Mouse (Mus musculus) neural tube, embryonic 11.5 days (tissue): ENCODE measurements at regions not wholly inside any gene's neighbourhood (a gene's known extent, or its start where the extent isn't known, plus 50 kb on each side); places are given as distances from the start of the nearest gene placed in this dataset.

Source experiments
- ATAC-seq: fragments of 200-750 bp; cut with Nextera tagmentation; 2 replicates; pipeline ENCODE4 v1.8.0; 2017; ENCODE audit warnings: moderate number of reproducible peaks, mild to moderate bottlenecking, moderate TSS enrichment, moderate library complexity; ENCODE audit not compliant: insufficient read depth, low FRiP score, low TSS enrichment
- DNase-seq: peaks from one replicate; pipeline ENCODE4 v3.0.0-alpha.2; 2015; ENCODE audit warnings: low spot score
- H3K27ac ChIP-seq: fragments of 300-500 bp; sonication (generic); 2 replicates; pipeline ENCODE4 v1.5.1; 2014; ENCODE audit warnings: low read depth, mild to moderate bottlenecking, low read length
- H3K27me3 ChIP-seq: fragments of 300-500 bp; sonication (generic); 2 replicates; pipeline ENCODE4 v1.6.1; 2014; ENCODE audit warnings: mild to moderate bottlenecking, low read length, mixed read lengths; ENCODE audit not compliant: control insufficient read depth, insufficient read depth
- H3K36me3 ChIP-seq: fragments of 300-500 bp; sonication (generic); 2 replicates; pipeline ENCODE4 v1.6.1; 2014; ENCODE audit warnings: mild to moderate bottlenecking, low read length, moderate library complexity, mixed read lengths; ENCODE audit not compliant: control insufficient read depth, insufficient read depth
- H3K4me1 ChIP-seq: fragments of 300-500 bp; sonication (generic); 2 replicates; pipeline ENCODE4 v1.6.1; 2014; ENCODE audit warnings: low read length, mixed read lengths; ENCODE audit not compliant: control insufficient read depth, insufficient read depth
- H3K4me2 ChIP-seq: fragments of 300-500 bp; sonication (generic); 2 replicates; pipeline ENCODE4 v1.6.1; 2014; ENCODE audit warnings: low read depth, mild to moderate bottlenecking, moderate library complexity
- H3K4me3 ChIP-seq: fragments of 300-500 bp; sonication (generic); 2 replicates; pipeline ENCODE4 v1.5.1; 2014; ENCODE audit warnings: low read depth, low read length
- H3K9ac ChIP-seq: fragments of 300-500 bp; sonication (generic); 2 replicates; pipeline ENCODE4 v1.6.1; 2014; ENCODE audit warnings: mild to moderate bottlenecking, low read length
- H3K9me3 ChIP-seq: fragments of 300-500 bp; sonication (generic); 2 replicates; pipeline ENCODE4 v1.6.1; 2016; ENCODE audit warnings: low read length; ENCODE audit not compliant: control insufficient read depth
- WGBS: fragments of 180-500 bp; shearing (Covaris S2); extraction: QIAGEN DNeasy Blood & Tissue Kit; methylation state at CpG from one replicate; pipeline ENCODE4 v1.1.7; 2014; 5-methylcytosine and 5-hydroxymethylcytosine counted together

- Histone ChIP-seq H3K27ac (no peak overlapping the region), H3K9ac (no peak overlapping the region), H3K36me3 (no peaks in the 10 kb centered on the region), H3K4me2 (no peak overlapping the region), H3K27me3 (no peaks in the 10 kb centered on the region), H3K9me3 (no peaks in the 10 kb centered on the region), H3K4me3 (no peak overlapping the region), H3K4me1 (no peaks in the 10 kb centered on the region)
- no peak for DNase-seq
- no peak for ATAC-seq
- WGBS, result 61% methylated on average over 1 of the region's 1 CpGs
These were observed 173.1 kb upstream of the Prkcq start for GRCm38 (mm10) chr2:10998798-10999197.

- no peak overlapping the region for H3K9ac ChIP-seq
- no peak overlapping the region for H3K27ac ChIP-seq
- H3K4me2 ChIP-seq, result no peak overlapping the region
- H3K4me3 ChIP-seq, result no peak overlapping the region
- ATAC-seq, result no peak
- H3K9me3 ChIP-seq, result no peaks in the 10 kb centered on the region
- no peaks in the 10 kb centered on the region for H3K4me1 ChIP-seq
- H3K27me3 ChIP-seq, result no peaks in the 10 kb centered on the region
- WGBS, result 82% methylated on average over 1 of the region's 1 CpGs
- no peak for DNase-seq
- no peaks in the 10 kb centered on the region for H3K36me3 ChIP-seq
These were observed 172.7 kb upstream of the Prkcq start for GRCm38 (mm10) chr2:10999217-10999618.

GRCm38 (mm10) chr2:11005806-11006205 lies 166.1 kb upstream of the Prkcq start:
- DNase-seq (no peak), ATAC-seq (no peak)
- Histone ChIP-seq H3K27ac (no peak overlapping the region), H3K9me3 (no peaks in the 10 kb centered on the region), H3K4me1 (no peaks in the 10 kb centered on the region), H3K36me3 (no peaks in the 10 kb centered on the region), H3K27me3 (no peaks in the 10 kb centered on the region), H3K9ac (no peak overlapping the region), H3K4me3 (no peak overlapping the region), H3K4me2 (no peak overlapping the region)
- WGBS, result 76% methylated on average over 2 of the region's 2 CpGs

DNA sequence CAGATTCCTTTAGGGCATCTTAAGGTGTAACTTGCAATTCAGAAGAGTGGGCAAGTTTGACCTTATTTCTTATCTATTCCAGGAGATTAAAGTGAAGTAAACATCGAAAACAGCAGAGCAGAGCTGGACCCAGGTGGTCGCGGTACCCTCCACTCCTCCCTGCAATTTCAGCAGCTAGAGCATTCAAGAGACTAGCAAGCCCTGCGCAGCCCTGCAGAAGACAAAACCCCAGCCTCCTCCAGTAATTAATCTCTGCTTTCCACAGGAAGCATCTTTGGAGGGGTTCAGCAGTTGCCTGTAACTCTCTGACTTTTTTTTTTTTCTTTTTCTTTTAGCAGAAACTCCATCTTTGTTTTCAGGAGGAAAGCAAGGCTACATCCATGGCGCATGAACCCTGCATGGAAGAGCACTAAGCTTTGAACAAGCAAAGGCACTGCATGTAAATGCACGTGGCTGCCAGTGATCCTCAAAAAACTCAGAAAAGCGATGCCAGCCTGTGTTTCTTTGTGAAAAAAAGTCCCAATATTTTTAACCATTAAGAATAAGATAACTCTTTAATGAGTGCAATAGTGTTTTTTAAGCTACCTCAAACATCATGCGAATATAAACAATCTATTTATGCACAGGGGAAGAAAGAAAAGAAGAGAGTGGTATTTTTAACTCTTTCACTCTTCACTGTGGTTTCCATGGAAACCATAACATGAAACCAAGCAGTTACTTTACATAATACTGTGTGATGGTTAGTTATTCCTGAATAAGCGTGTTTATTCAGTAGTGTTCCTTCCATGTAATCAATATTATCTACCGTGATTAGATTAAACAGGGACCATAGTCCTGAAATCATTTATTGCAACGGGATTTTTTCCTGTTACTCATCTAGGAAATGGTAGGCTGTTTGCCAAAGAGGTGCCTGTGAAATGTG lies 160.6 kb upstream of the Prkcq start:
- 51% methylated on average over 11 of the region's 11 CpGs for WGBS
- peak; percentile 83 for ATAC-seq
- DNase-seq, result peak; percentile 34
- no peaks in the 10 kb centered on the region for H3K27me3 ChIP-seq
- H3K9ac ChIP-seq, result no peak overlapping the region
- no peak overlapping the region for H3K27ac ChIP-seq
- H3K4me1 ChIP-seq, result no peaks in the 10 kb centered on the region
- no peaks in the 10 kb centered on the region for H3K36me3 ChIP-seq
- H3K4me2 ChIP-seq, result no peak overlapping the region
- H3K9me3 ChIP-seq, result no peaks in the 10 kb centered on the region
- no peak overlapping the region for H3K4me3 ChIP-seq

- Histone ChIP-seq H3K4me3 (no peak overlapping the region), H3K4me1 (no peaks in the 10 kb centered on the region), H3K27me3 (no peaks in the 10 kb centered on the region), H3K27ac (no peak overlapping the region), H3K9ac (no peak overlapping the region), H3K4me2 (no peak overlapping the region), H3K36me3 (no peaks in the 10 kb centered on the region), H3K9me3 (no peaks in the 10 kb centered on the region)
- DNase-seq (no peak), ATAC-seq (no peak)
- 79% methylated on average over 4 of the region's 4 CpGs for WGBS
These were observed 159.5 kb upstream of the Prkcq start for GRCm38 (mm10) chr2:11012312-11012860.

DNA sequence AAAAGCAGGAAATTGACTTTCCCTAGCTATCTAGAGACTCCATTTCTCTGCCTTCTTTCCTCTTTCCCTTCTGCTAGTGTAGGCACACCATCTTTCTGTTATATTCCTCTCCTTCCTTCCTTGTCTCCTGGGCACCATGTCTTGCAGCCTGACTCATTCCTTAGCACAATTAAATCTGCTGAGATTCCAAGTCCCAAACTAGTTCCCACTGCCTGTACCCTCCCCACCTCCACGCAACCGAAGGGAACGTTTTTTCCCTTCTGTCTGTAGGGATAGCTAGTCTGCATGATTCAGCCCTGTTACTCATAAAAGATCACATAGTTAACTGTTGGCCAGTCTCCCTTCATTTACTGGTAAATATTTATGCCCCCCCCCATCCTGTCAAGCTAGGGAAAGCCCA lies 158.8 kb upstream of the Prkcq start:
- no peak overlapping the region for H3K9ac ChIP-seq
- 90% methylated on average over 3 of the region's 3 CpGs for WGBS
- no peaks in the 10 kb centered on the region for H3K36me3 ChIP-seq
- no peak for ATAC-seq
- no peak overlapping the region for H3K4me3 ChIP-seq
- H3K4me2 ChIP-seq, result no peak overlapping the region
- no peaks in the 10 kb centered on the region for H3K4me1 ChIP-seq
- H3K27ac ChIP-seq, result no peak overlapping the region
- H3K27me3 ChIP-seq, result no peaks in the 10 kb centered on the region
- no peaks in the 10 kb centered on the region for H3K9me3 ChIP-seq
- DNase-seq, result no peak

DNA sequence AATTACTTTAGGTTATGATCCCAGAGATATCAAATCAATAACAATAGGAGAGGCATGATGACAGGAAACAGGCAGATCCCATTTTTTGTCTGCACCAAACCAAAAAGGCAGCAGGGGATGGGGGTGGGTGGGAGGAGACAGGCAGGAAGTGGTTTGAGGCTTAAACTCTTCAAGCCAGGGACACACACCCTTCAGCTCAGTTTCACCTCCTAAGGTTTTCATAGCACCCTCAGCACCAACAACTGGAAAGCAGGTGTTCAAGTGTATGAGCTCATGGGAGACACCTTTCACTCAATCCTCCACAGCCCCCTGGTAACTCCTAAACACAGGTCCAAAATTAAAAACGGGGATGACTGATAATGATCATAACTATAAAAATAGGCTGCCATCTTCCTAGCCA lies 155.5 kb upstream of the Prkcq start:
- no peak overlapping the region for H3K27ac ChIP-seq
- no peaks in the 10 kb centered on the region for H3K9me3 ChIP-seq
- no peaks in the 10 kb centered on the region for H3K27me3 ChIP-seq
- H3K4me3 ChIP-seq, result no peak overlapping the region
- no peaks in the 10 kb centered on the region for H3K36me3 ChIP-seq
- DNase-seq, result no peak
- 86% methylated on average over 1 of the region's 1 CpGs for WGBS
- no peak overlapping the region for H3K4me2 ChIP-seq
- ATAC-seq, result no peak
- H3K4me1 ChIP-seq, result no peaks in the 10 kb centered on the region
- H3K9ac ChIP-seq, result no peak overlapping the region

DNA sequence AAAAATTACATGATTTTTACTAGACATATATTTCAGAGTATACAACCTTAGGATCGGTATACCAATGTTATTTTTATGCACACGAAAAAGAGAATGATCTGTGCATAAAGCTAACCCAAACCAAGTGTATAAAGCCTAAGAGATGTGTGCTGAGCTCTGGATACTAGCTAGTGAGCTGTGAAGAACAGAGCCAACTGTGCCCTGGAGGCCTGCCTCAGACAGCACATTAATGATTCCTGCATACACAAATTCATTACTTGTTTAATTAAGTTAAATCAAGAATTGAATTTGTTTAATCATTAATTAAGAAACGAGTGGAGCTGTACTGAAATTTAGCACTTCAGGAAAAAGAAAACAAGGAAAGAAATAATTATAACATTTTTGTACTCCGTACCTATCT lies 139.0 kb upstream of the Prkcq start:
- Histone ChIP-seq H3K4me1 (no peaks in the 10 kb centered on the region), H3K4me3 (no peak overlapping the region), H3K9ac (no peak overlapping the region), H3K36me3 (no peaks in the 10 kb centered on the region), H3K27ac (no peak overlapping the region), H3K27me3 (no peaks in the 10 kb centered on the region), H3K9me3 (no peaks in the 10 kb centered on the region), H3K4me2 (no peak overlapping the region)
- DNase-seq (no peak), ATAC-seq (no peak)
- WGBS, result 88% methylated on average over 4 of the region's 4 CpGs

GRCm38 (mm10) chr2:11034178-11034577 lies 137.7 kb upstream of the Prkcq start:
- no peak for DNase-seq
- WGBS, result 48% methylated on average over 1 of the region's 1 CpGs
- Histone ChIP-seq H3K9ac (no peak overlapping the region), H3K27ac (no peak overlapping the region), H3K27me3 (no peaks in the 10 kb centered on the region), H3K36me3 (no peaks in the 10 kb centered on the region), H3K4me1 (no peaks in the 10 kb centered on the region), H3K9me3 (no peaks in the 10 kb centered on the region), H3K4me2 (no peak overlapping the region), H3K4me3 (no peak overlapping the region)
- 0 out of 2 replicates have a peak, but pooled peaks have one; percentile 27 for ATAC-seq
